Mouse (Mus musculus): ENCODE measurements around the gene Hist1h2bb. TPM values are rescaled to one million over a fixed set of nuclear protein-coding genes. Genes with fewer than 3 reads are reported as not detected.
"Not testable (repeated sequence)": the region's sequence is repeated elsewhere in the genome, so short reads cannot be mapped to it uniquely, and the experiment has no call there.

Gene Hist1h2bb
- total RNA-seq, 1 experiment from 2014 or later = 178 TPM

- no peak for ATAC-seq (replicated peaks; ENCODE audit: insufficient number of reproducible peaks, low FRiP score, low TSS enrichment, poor library complexity, severe bottlenecking)
Observed at GRCm38 (mm10) chr13:23760240-23760971, 13.9 kb downstream of the Hist1h2bb start.

- peak; percentile 61 for ATAC-seq (replicated peaks; ENCODE audit: insufficient number of reproducible peaks, low FRiP score, low TSS enrichment, poor library complexity, severe bottlenecking)
Observed at GRCm38 (mm10) chr13:23760972-23761864, 14.7 kb downstream of the Hist1h2bb start, which contains the start of gene Hist1h4a. Hist1h4a (minus strand) TSS chr13:23761230.

- peak; percentile 65 for ATAC-seq (replicated peaks; ENCODE audit: insufficient number of reproducible peaks, low FRiP score, low TSS enrichment, poor library complexity, severe bottlenecking)
Observed at GRCm38 (mm10) chr13:23761871-23762821, 15.6 kb downstream of the Hist1h2bb start, which contains the start of gene Hist1h3a. Hist1h3a (minus strand) TSS chr13:23762386.

GRCm38 (mm10) chr13:23763242-23763585 lies 16.7 kb downstream of the Hist1h2bb start:
- no peak for ATAC-seq (replicated peaks; ENCODE audit: insufficient number of reproducible peaks, low FRiP score, low TSS enrichment, poor library complexity, severe bottlenecking)

GRCm38 (mm10) chr13:23763586-23764323 lies 17.2 kb downstream of the Hist1h2bb start, which contains the start of gene Hist1h1a:
Hist1h1a (plus strand) TSS chr13:23763666.
- ATAC-seq (replicated peaks; ENCODE audit: insufficient number of reproducible peaks, low FRiP score, low TSS enrichment, poor library complexity, severe bottlenecking) = peak; percentile 45

- ATAC-seq (replicated peaks; ENCODE audit: insufficient number of reproducible peaks, low FRiP score, low TSS enrichment, poor library complexity, severe bottlenecking) = no peak
Observed at GRCm38 (mm10) chr13:23764324-23765171, 18.0 kb downstream of the Hist1h2bb start.

- no peak for ATAC-seq (replicated peaks; ENCODE audit: insufficient number of reproducible peaks, low FRiP score, low TSS enrichment, poor library complexity, severe bottlenecking)
Observed at GRCm38 (mm10) chr13:23765172-23765513, 18.6 kb downstream of the Hist1h2bb start.

GRCm38 (mm10) chr13:23766772-23767171 lies 20.2 kb downstream of the Hist1h2bb start:
- ATAC-seq (replicated peaks; ENCODE audit: insufficient number of reproducible peaks, low FRiP score, low TSS enrichment, poor library complexity, severe bottlenecking) = no peak

- no peak for ATAC-seq (replicated peaks; ENCODE audit: insufficient number of reproducible peaks, low FRiP score, low TSS enrichment, poor library complexity, severe bottlenecking)
Observed at GRCm38 (mm10) chr13:23768834-23769397, 22.4 kb downstream of the Hist1h2bb start.

- not testable (repeated sequence) for ATAC-seq (replicated peaks; ENCODE audit: insufficient number of reproducible peaks, low FRiP score, low TSS enrichment, poor library complexity, severe bottlenecking)
Observed at GRCm38 (mm10) chr13:23769613-23770012, 23.1 kb downstream of the Hist1h2bb start, which contains the start of gene Trim38. Trim38 (plus strand) TSS chr13:23769913.

GRCm38 (mm10) chr13:23772561-23773313 lies 26.2 kb downstream of the Hist1h2bb start:
- peak; percentile 50; the same call in 1 of the 2 replicates for ATAC-seq (replicated peaks; ENCODE audit: insufficient number of reproducible peaks, low FRiP score, low TSS enrichment, poor library complexity, severe bottlenecking)

- no peak for ATAC-seq (replicated peaks; ENCODE audit: insufficient number of reproducible peaks, low FRiP score, low TSS enrichment, poor library complexity, severe bottlenecking)
Observed at GRCm38 (mm10) chr13:23778339-23778738, 31.8 kb downstream of the Hist1h2bb start.

GRCm38 (mm10) chr13:23779025-23779424 lies 32.5 kb downstream of the Hist1h2bb start:
- no peak for ATAC-seq (replicated peaks; ENCODE audit: insufficient number of reproducible peaks, low FRiP score, low TSS enrichment, poor library complexity, severe bottlenecking)

GRCm38 (mm10) chr13:23792520-23792919 lies 46.0 kb downstream of the Hist1h2bb start:
- peak; percentile 80 for ATAC-seq (replicated peaks; ENCODE audit: insufficient number of reproducible peaks, low FRiP score, low TSS enrichment, poor library complexity, severe bottlenecking)

All from monocyte, adult 5-6 weeks (primary cell).